Mouse (Mus musculus): ENCODE measurements at regions not wholly inside any gene's neighbourhood (a gene's known extent, or its start where the extent isn't known, plus 50 kb on each side); places are given as distances from the start of the nearest gene placed in this dataset.

- TF ChIP-seq CTCF (IDR thresholded peaks at IDR 0.05; ENCODE audit: low read depth) (no peak), EP300 (IDR thresholded peaks at IDR 0.05; ENCODE audit: low read depth) (no peak)
Observed at GRCm38 (mm10) chr3:58071574-58071973, 223.7 kb upstream of the Pfn2 start.

Measured in liver, embryonic 14.5 days (tissue).